Mouse (Mus musculus): ENCODE data around the gene BC055324.

- TF ChIP-seq POLR2A (IDR thresholded peaks at IDR 0.05; ENCODE audit: control insufficient read depth in 1 of 2, insufficient read depth in 1 of 2, low read depth in 1 of 2, low read length in 2 of 2, poor library complexity in 1 of 2) (no peak), KAT2A (conservative IDR thresholded peaks at IDR 0.05; ENCODE audit: low read depth, low read length) (no peak), BHLHE40 (IDR thresholded peaks at IDR 0.05; ENCODE audit: borderline replicate concordance, low read depth, low read length) (no peak), EP300 (IDR thresholded peaks at IDR 0.05; ENCODE audit: low read depth in 1 of 2, low read length in 2 of 2) (no peak), CTCF (IDR thresholded peaks at IDR 0.05 in 2 of 3, conservative IDR thresholded peaks at IDR 0.05 in 1 of 3; ENCODE audit: control insufficient read depth in 1 of 3, insufficient read depth in 1 of 3, low read depth in 2 of 3, low read length in 3 of 3, poor library complexity in 1 of 3, severe bottlenecking in 1 of 3) (no peak), ETS1 (IDR thresholded peaks at IDR 0.05; ENCODE audit: low read depth, low read length) (no peak), UBTF (IDR thresholded peaks at IDR 0.05; ENCODE audit: borderline replicate concordance, insufficient read depth, low read depth, low read length) (no peak), MAFK (IDR thresholded peaks at IDR 0.05; ENCODE audit: borderline replicate concordance, low read depth, low read length) (no peak), TCF12 (IDR thresholded peaks at IDR 0.05; ENCODE audit: low read depth, low read length) (no peak), ELF1 (IDR thresholded peaks at IDR 0.05; ENCODE audit: low read depth, low read length) (no peak), CHD2 (IDR thresholded peaks at IDR 0.05; ENCODE audit: low read length) (no peak), NELFE (IDR thresholded peaks at IDR 0.05; ENCODE audit: low read depth, low read length) (no peak), TAL1 (IDR thresholded peaks at IDR 0.05; ENCODE audit: low read length) (no peak), POLR2AphosphoS2 (IDR thresholded peaks at IDR 0.05; ENCODE audit: low read length) (no peak)
Measured at GRCm38 (mm10) chr1:163974471-163974870, 20.1 kb downstream of the BC055324 start.

Measured in MEL (cell line).